Mouse (Mus musculus) lung, postnatal 0 days (tissue): Measurements from ENCODE around the gene Thtpa. TPM values are rescaled to one million over a fixed set of nuclear protein-coding genes. Genes with fewer than 3 reads are reported as not detected.

Experiments used
- ATAC-seq: fragments of 200-750 bp; cut with Nextera tagmentation; 2 replicates; pipeline ENCODE4 v1.8.0; 2017; ENCODE audit warnings: moderate library complexity
- DNase-seq: peaks from one replicate; pipeline ENCODE4 v3.0.0-alpha.2; 2016; ENCODE audit warnings: low spot score
- H3K27ac ChIP-seq: fragments of 300-500 bp; sonication (generic); 2 replicates; pipeline ENCODE4 v1.5.1; 2014; ENCODE audit warnings: antibody characterized with exemption, mild to moderate bottlenecking, low read length, mixed read lengths
- H3K27me3 ChIP-seq: fragments of 300-500 bp; sonication (generic); replicated peaks from 2 replicates; pipeline ENCODE4 v1.6.1; 2014; ENCODE audit warnings: low read length, mixed read lengths; ENCODE audit not compliant: insufficient read depth
- H3K36me3 ChIP-seq: fragments of 300-500 bp; sonication (generic); 2 replicates; pipeline ENCODE4 v1.6.1; 2014; ENCODE audit warnings: low read length, mixed read lengths; ENCODE audit not compliant: insufficient read depth
- H3K4me1 ChIP-seq: fragments of 300-500 bp; sonication (generic); 2 replicates; pipeline ENCODE4 v1.6.1; 2014; ENCODE audit warnings: antibody characterized with exemption, low read depth, low read length, mixed read lengths; ENCODE audit not compliant: insufficient read depth
- H3K4me2 ChIP-seq: fragments of 300-500 bp; sonication (generic); replicated peaks from 2 replicates; pipeline ENCODE4 v1.6.1; 2014; ENCODE audit warnings: low read depth, mild to moderate bottlenecking, low read length, moderate library complexity, mixed read lengths
- H3K4me3 ChIP-seq: fragments of 300-500 bp; sonication (generic); 2 replicates; pipeline ENCODE4 v1.5.1; 2014; ENCODE audit warnings: low read depth, low read length
- H3K9ac ChIP-seq: fragments of 300-500 bp; sonication (generic); replicated peaks from 2 replicates; pipeline ENCODE4 v1.6.1; 2014; ENCODE audit warnings: low read depth, mild to moderate bottlenecking
- H3K9me3 ChIP-seq: fragments of 300-500 bp; sonication (generic); 2 replicates; pipeline ENCODE4 v1.6.1; 2016; ENCODE audit warnings: low read length, mixed read lengths
- CTCF ChIP-seq: IDR thresholded peaks from 2 replicates; pipeline ENCODE4 v1.5.1; 2016; ENCODE audit warnings: antibody characterized with exemption, mild to moderate bottlenecking
- EP300 ChIP-seq: IDR thresholded peaks from 2 replicates; pipeline ENCODE4 v1.6.1; 2016; ENCODE audit warnings: antibody characterized with exemption, mild to moderate bottlenecking, control low read depth
- WGBS: fragments of 180-500 bp; shearing (Covaris S2); extraction: QIAGEN DNeasy Blood & Tissue Kit; methylation state at CpG from one replicate; pipeline ENCODE4 v1.1.7; 2014; 5-methylcytosine and 5-hydroxymethylcytosine counted together
- polyA plus RNA-seq: library from polyadenylated mRNA; unstranded; fragments of >200 nt; fragmentation: Nextera tagmentation; extraction: Ambion mirVana; gene quantifications from 2 replicates; pipeline ENCODE4 v1.2.1, GENCODE M21; 2015

Gene Thtpa
- 13.6 and 14.1 TPM in 2 replicates for polyA plus RNA-seq

DNA sequence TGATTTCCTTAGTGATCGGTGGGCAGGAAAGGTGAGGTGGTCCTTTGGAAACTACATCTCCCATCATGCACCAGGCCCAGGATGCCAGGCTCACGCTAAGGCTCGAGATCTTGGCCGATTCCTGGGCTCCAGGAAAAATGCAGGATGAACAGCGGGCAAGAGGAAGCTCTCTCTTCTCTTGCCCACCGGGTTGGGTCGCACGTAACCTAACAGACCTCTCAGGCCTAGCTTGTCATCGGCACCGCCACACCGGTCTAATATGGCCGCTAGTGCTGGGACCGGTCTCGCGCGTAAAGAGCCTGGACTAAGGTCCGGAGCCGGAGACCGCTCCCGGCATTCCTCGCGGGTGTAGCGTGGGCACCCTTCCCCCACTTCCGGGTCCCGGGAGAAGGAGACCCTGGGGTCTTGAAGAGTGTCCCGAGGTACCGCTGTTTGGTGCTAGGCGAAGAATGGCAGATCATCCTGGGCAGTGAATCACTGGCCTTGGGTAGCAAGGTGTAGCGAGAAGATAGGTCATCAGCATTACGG lies at the start of gene Thtpa:
Thtpa (plus strand) TSS at position 81 of the 528 bp plus-strand sequence.
- Histone ChIP-seq H3K36me3 (peaks cover 3% of the 10 kb centered on the region; the same call in 1 of the 2 replicates), H3K27me3 (no peaks in the 10 kb centered on the region), H3K9ac (peak within 1 kb of the TSS; percentile 68), H3K9me3 (no peaks in the 10 kb centered on the region), H3K4me2 (peak within 1 kb of the TSS; percentile 74), H3K27ac (peak within 1 kb of the TSS; percentile 17; the same call in 1 of the 2 replicates), H3K4me1 (peaks cover 8% of the 10 kb centered on the region; the same call in 1 of the 2 replicates), H3K4me3 (peak within 1 kb of the TSS; percentile 58)
- no peak for TF ChIP-seq EP300
- TF ChIP-seq CTCF: no peak
- WGBS: under 1% methylated on average over 30 of the region's 30 CpGs
- peak; percentile 76 for ATAC-seq
- peak; percentile 83 for DNase-seq

DNA sequence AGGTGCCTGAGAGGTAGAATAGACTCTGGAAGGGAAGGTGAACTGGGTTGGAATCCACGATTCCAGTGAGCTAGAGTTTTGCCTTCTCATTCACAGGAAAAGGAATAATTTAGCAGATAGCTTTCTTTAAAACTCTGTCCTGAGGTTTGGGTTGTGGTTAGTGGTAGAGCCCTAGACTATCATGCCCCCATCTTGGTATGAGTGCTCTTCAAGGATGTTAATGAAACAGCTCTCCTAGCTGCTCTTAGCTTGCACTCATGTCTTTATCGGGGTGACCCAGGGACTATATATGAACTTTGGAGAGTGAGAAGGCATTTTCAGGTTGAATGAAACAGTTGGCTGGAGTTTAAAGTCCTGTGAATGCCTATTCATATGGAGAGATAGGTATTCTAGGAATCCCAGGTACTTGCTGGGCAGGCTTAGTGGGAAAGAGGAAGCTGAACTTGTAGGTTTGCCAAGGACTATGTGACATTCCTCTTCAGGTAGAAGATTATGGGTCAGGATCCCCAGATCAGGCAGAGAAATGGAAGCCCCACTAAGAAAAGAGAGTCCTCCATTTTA lies 46.5 kb upstream of the Thtpa start:
- Histone ChIP-seq H3K27ac (no peak overlapping the region), H3K4me1 (no peaks in the 10 kb centered on the region), H3K9ac (no peak overlapping the region), H3K4me2 (no peak overlapping the region), H3K27me3 (no peaks in the 10 kb centered on the region), H3K9me3 (no peaks in the 10 kb centered on the region), H3K4me3 (no peak overlapping the region), H3K36me3 (no peaks in the 10 kb centered on the region)
- 53% methylated on average over 2 of the region's 2 CpGs for WGBS
- TF ChIP-seq EP300: no peak
- TF ChIP-seq CTCF: no peak
- DNase-seq: no peak
- ATAC-seq: no peak

DNA sequence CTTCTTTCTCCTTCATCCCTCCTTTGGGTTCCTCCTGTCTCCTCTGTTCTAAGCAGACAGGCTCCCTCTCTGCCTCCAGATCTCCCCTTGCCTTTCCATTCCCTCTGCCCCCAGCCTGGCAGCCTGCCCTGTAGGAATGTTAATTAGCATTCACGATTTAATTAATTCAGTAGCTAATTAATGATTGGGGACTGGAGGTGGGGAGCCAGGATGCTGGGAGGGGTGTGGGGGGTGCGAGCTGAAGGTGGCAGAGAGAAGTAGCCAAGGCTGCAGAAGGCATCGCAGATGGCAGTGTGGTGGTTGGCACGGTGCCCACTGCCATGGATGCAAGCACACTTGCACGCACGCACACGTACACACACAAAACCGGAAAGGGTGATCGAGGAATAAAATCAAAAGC lies 42.1 kb upstream of the Thtpa start:
- Histone ChIP-seq H3K9ac (no peak overlapping the region), H3K27me3 (no peaks in the 10 kb centered on the region), H3K36me3 (no peaks in the 10 kb centered on the region), H3K4me3 (no peak overlapping the region), H3K27ac (no peak overlapping the region), H3K9me3 (no peaks in the 10 kb centered on the region), H3K4me1 (no peaks in the 10 kb centered on the region), H3K4me2 (no peak overlapping the region)
- ATAC-seq (no peak), DNase-seq (no peak)
- TF ChIP-seq EP300 (no peak), CTCF (no peak)
- 56% methylated on average over 7 of the region's 9 CpGs for WGBS

DNA sequence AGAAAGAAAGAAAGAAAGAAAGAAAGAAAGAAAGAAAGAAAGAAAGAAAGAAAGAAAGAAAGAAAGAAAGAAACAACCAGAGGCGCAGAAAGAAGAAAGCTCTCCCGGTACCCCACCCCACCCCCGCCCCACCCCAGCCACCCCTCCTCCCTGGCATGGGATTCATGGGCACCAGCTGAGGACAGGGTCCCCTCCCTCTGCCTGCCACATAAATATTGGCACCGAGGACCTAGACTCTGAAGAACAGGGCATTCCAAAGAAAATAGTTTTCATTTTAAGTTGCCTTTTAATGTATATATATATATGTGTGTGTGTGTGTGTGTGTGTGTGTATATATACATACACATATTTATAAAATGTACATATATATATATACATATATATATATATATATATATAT lies 41.5 kb upstream of the Thtpa start:
- Histone ChIP-seq H3K4me2 (no peak overlapping the region), H3K4me3 (no peak overlapping the region), H3K27ac (no peak overlapping the region), H3K27me3 (no peaks in the 10 kb centered on the region), H3K36me3 (no peaks in the 10 kb centered on the region), H3K4me1 (no peaks in the 10 kb centered on the region), H3K9ac (no peak overlapping the region), H3K9me3 (no peaks in the 10 kb centered on the region)
- no peak for ATAC-seq
- 75% methylated on average over 4 of the region's 4 CpGs for WGBS
- no peak for DNase-seq
- TF ChIP-seq CTCF: no peak

DNA sequence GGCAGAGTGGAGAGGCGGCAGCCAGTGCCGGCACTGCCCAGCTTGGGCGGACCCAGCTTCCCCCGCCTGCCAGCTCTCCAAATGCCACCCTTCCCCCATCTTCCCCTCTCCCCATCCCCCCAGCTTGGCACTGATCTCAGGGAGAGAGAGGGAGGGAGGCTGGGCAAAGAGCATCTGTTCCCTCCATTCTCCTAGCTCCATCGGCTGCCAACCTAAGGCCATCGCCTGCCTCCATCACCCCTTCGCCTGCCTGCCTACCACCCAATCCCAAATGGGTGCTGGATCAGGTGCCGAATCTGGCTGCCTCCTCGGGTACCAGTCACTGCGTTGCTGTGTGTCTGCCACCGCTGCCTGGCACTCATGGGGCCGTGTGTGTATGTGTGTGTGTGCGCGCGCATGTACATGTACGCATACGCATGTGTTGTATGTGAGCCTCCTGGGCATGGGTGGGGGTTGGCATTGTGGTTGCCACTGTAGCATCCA lies 40.8 kb upstream of the Thtpa start:
- no peak for TF ChIP-seq CTCF
- TF ChIP-seq EP300: no peak

DNA sequence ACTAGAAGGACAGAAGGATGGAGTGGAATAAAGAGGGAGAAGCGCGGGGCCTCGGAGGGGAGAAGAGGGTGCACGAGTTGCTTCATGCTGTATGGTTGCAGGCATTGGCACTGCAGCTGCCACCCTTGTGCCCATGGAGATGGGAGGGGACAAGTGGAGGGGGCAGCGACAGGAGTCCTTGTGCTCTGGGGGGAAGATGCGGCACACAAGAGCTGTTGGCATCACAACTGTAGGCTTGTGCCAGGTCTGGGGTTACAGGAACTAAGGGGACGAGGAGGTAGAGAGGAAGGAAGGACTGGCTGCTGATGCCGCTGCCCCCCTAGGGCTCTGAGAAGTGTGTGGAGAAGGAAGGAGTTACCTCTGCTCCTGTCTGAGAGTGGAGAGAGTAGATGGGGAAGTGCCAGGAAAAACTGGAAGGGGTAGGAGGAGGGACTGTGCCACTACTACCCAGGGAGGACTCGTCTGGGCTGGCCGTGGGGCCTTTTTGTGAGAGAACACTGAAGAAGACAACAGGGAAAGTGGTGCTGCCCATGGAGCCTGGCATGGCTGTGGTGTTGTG lies 40.3 kb upstream of the Thtpa start:
- ATAC-seq: no peak
- Histone ChIP-seq H3K9me3 (no peaks in the 10 kb centered on the region), H3K27ac (no peak overlapping the region), H3K27me3 (no peaks in the 10 kb centered on the region), H3K36me3 (no peaks in the 10 kb centered on the region), H3K4me3 (no peak overlapping the region), H3K4me2 (no peak overlapping the region), H3K4me1 (no peaks in the 10 kb centered on the region), H3K9ac (no peak overlapping the region)
- DNase-seq: no peak
- WGBS: 76% methylated on average over 10 of the region's 10 CpGs
- no peak for TF ChIP-seq CTCF
- no peak for TF ChIP-seq EP300

More for the DNA sequence above, 40.8 kb upstream of the Thtpa start:
- Histone ChIP-seq H3K4me3 (no peak overlapping the region), H3K9me3 (no peaks in the 10 kb centered on the region), H3K36me3 (no peaks in the 10 kb centered on the region), H3K4me2 (no peak overlapping the region), H3K9ac (no peak overlapping the region), H3K4me1 (no peaks in the 10 kb centered on the region), H3K27me3 (no peaks in the 10 kb centered on the region), H3K27ac (no peak overlapping the region)
- WGBS: 80% methylated on average over 17 of the region's 17 CpGs
- DNase-seq (peak; percentile 10), ATAC-seq (no peak)
